Mouse (Mus musculus) B cell, adult 2 months (primary cell): ENCODE data around the gene Abhd12b.

Experiments
- DNase-seq, 2 experiments: peaks; one replicate each; pipeline ENCODE4 v3.0.0; 2022

The Abhd12b gene

DNA sequence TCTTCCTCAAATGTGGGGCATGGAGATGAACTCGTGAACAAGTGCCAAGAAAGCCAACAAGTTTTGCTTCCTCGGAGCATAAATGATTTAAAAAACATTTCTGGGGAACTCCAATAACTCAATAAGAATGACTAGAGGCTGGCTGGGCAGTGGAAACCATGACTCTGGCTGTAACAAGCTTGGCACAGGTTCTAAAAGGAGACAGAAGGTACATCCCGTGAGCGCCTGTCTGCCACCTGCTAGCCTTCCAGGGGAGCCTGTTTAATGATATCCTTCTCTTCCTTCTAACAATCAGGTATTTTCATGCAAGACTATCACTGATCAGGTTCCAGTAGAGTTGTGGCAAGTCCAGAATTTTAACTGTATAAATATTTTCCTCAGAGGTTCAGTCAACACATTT lies 58.6 kb downstream of the Abhd12b start:
- DNase-seq, result no peak

DNA sequence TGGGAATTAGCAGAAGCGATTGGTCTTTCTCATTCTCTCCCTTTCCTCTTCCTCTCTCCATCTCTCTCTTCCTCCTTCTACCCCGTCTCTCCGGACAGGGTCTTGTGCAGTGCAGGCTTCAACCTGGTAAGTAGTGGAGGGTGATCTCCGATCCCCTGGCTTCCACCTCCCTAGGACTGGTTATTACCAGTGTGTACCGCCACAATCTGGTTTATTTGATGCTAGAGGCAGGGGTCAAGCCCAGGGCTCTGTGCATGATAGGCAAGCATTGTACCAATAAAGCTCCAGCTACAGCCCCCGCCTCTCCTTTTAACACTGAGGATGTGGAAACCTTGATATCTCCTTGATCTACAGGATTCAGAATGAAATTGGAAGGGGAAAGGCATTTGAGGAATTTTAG lies 59.7 kb downstream of the Abhd12b start:
- DNase-seq, result no peak

GRCm38 (mm10) chr12:70214281-70214680 lies 60.3 kb downstream of the Abhd12b start:
- no peak for DNase-seq

DNA sequence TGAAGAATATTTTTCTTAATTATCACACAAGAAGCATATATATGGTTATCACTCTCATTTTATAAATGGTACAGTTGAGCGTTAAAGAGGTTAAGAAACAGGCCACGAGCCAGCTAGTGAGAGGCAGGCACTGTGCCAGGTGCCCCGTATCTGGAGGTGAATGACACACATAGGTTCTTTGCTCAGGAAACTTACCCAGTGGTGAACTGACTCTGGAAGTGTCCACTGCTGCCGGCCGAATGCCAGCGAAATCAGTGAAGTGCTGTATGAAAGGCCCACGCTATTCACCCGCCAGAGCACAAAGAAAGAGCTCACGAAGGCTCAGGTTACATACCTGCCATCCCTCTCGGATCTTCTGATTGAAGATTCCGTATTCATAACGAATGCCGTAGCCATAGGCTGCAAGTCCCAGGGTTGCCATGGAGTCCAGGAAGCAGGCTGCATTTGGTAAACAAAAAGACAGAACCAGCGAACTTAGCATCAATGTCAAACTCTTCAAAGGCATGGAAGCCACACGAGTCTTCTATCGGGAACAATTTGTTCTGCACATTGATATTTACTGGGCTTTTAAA lies 62.4 kb downstream of the Abhd12b start:
- DNase-seq, result no peak

GRCm38 (mm10) chr12:70218795-70219540 lies 65.0 kb downstream of the Abhd12b start:
- DNase-seq, result no peak

DNA sequence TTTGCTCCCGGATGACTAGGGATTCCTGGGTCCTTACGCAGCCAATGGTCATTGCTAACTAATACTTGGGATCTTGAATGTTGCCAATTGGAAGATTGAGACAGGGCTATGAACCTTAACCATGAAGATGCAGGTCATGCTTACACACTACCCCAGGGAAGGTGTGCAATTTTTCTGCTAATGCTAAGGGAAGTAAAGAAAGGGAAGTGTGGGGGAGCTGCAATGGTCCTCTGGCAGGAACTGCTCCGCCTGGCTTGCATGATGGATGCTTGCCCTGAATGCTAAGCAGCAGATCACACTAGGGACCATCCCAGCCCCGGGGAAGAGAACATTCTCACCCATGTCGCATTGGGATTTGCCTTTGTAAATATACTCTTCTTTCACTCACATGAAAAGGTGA lies 67.5 kb downstream of the Abhd12b start:
- peak; percentile 9 to 10 for DNase-seq

GRCm38 (mm10) chr12:70223331-70223730 lies 69.4 kb downstream of the Abhd12b start:
- no peak for DNase-seq

DNA sequence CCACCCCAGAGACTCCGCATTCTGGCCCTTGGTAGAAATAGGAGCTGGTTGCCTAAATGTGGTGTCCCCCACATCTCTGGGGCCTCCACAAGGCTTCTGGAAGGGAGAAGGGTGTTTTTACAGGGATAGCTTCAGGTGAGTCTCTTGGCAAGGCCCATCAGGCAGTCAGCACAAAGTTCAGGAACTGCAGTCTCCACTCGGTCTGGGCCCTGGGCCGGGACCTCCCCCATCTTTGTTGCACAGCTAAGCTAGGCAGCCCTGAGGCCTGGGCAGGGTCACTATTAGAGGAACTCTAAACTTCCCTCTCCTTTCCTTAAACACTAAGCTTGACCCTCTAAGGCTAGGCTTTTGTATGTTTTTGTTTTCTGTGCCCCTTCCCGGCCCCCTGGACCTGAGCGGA lies 72.7 kb downstream of the Abhd12b start:
- no peak for DNase-seq

DNA sequence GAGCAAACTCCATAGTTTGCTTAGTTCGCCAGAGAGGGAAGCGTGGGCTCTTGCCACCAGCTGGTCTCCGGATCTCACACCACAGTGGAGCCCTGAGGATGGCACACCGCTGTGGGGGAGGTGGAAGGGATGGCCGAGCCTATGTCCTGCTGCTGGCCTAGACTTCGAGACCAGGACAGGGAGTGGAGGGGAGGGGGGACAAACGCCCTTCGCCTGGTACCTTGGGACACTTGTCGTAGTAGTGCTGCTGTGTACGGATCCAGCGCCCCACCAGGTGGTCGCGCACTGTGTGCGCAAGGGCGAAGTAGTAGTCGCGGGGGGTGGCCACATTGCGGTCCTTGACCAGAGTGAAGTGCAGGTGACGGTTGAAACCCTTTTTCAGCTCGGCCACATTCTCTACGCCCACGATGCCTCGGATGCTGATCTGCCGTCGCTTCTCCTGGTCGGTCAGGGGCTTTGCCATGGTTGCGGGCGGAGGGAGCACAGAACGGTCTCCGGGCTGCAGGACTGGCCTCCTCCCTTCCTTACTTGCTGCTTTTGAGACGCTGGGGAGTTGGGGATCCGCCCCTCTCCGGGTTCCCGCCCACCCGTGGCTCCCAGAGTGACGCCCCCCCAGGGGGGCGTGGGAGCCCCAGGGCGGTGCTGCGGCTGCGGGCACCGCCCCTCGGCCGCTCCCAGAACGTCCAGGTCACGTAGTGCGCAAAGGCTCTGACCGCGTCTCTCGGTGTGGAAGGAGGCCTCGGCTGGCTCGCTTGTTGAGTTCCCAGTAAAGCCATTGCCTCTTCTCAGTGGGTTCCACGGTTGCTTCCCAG lies 73.4 kb downstream of the Abhd12b start:
- peak; percentile 28 to 37 for DNase-seq

DNA sequence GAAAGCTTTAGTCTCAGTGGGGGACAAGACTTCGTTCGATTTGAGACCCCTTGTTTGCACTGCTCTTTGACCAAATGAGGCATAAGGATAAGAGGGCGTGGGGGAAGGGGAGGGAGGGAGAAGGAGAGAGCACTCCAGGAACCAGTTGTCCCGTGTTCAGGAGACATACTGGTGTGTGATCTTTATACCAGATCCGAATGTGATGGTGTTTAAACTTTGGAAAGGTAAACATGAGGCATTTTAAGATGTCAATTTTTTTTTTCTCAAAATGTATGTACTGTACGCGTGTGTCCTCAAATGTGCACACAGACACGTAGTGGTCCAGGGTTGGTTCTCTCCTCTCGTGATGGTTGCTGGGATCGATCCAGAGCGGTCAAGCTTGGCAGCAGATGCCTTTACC lies 74.2 kb downstream of the Abhd12b start:
- no peak for DNase-seq

DNA sequence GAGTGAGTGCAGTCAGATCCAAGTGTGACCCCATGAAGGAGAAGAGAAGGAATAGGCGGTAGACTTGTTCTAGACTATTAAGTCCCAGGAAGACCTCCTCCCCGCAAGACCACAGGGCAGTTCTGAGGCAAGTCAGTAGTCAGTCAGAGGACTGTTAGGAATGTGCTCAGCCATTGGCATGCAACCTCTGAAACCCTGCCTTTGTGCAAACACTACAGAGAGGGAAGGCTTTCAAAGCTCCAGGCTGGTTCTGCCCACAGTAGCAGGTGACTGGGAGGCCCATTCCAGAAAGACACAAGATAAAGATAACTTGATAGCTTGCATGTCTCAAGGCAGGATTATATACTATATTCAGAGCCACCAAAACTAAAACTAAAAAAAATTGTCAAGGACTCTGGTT lies 77.4 kb downstream of the Abhd12b start, which contains the start of gene Pygl:
Gene Pygl (minus strand): TSS at position 195 of the 400 bp plus-strand sequence.
- no peak for DNase-seq

- DNase-seq, result no peak
Measured at GRCm38 (mm10) chr12:70232020-70232544, 78.1 kb downstream of the Abhd12b start.
